In the genomic region with DNA sequence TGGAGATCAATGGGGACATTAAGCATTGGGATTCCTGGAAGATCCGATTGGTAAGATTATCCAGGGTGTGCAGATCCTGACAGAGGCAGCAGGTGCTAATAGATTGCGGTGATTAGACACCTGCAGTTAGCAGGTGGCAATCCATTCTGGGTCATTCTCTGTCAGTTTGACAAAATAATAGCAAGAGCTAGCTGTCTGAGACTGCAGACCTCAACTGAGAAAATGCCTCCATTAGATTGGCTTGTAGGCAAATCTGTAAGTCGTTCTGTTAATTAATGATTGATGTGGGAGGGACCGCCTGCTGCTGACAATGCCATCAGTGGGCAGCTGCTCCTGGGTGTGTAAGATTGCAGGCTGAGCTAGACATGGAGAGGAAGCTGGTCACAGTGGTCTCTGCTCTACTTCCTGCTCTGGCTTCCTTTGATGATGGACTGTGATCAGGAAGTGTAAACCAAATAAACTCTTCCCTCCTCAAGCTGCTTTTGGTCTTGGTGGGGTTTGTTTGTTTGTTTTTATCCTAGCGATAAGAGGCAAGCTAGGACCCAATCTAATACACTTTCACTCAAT, we compare ENCODE assay signal across 22 mouse cellular contexts. TPM values are rescaled to one million over a fixed set of nuclear protein-coding genes. Genes with fewer than 3 reads are reported as not detected.
DNase-seq lines count a peak whose midpoint lies in the region; ATAC-seq and TF ChIP-seq lines count a peak whose summit lies in the region.
"Had no signal": no experiment of that assay in that cellular context is flagged by ENCODE, and none has a peak within 500 bp of the region (broad histone marks: within the 10 kb centered on the region; RNA-seq: fewer than 3 reads in every experiment).

No protein-coding gene starts in this region.

- H3K27me3 ChIP-seq in forebrain, embryonic 12.5 days: no peaks in the 10 kb centered on the region
- H3K27me3 ChIP-seq in forebrain, embryonic 15.5 days: no peaks in the 10 kb centered on the region
- no peaks in the 10 kb centered on the region for H3K27me3 ChIP-seq in lung, postnatal 0 days (replicated peaks; ENCODE audit: insufficient read depth, low read length)
- H3K27me3 ChIP-seq: lung, embryonic 15.5 days had no signal

- ATAC-seq in forebrain, embryonic 12.5 days (ENCODE audit: low FRiP score): peak; percentile 33; the same call in 1 of the 2 replicates
- ATAC-seq in forebrain, embryonic 15.5 days (replicated peaks): no peak
- ATAC-seq in lung, postnatal 0 days: peak; percentile 81

- H3K9me3 ChIP-seq in forebrain, embryonic 12.5 days: no peaks in the 10 kb centered on the region
- no peaks in the 10 kb centered on the region for H3K9me3 ChIP-seq in forebrain, embryonic 15.5 days
- no peaks in the 10 kb centered on the region for H3K9me3 ChIP-seq in lung, postnatal 0 days (ENCODE audit: low read length)
- H3K9me3 ChIP-seq: lung, embryonic 15.5 days; midbrain, embryonic 10.5 days had no signal

- no peak for TF ChIP-seq CTCF in lung, postnatal 0 days (IDR thresholded peaks at IDR 0.05)

- H3K36me3 ChIP-seq in forebrain, embryonic 12.5 days (replicated peaks): no peaks in the 10 kb centered on the region
- H3K36me3 ChIP-seq in forebrain, embryonic 15.5 days: no peaks in the 10 kb centered on the region
- no peaks in the 10 kb centered on the region for H3K36me3 ChIP-seq in lung, postnatal 0 days (ENCODE audit: insufficient read depth, low read length)
- H3K36me3 ChIP-seq: lung, embryonic 15.5 days; midbrain, embryonic 10.5 days had no signal

- no peak overlapping the region for H3K4me3 ChIP-seq in forebrain, embryonic 12.5 days (replicated peaks)
- H3K4me3 ChIP-seq in forebrain, embryonic 15.5 days: no peak overlapping the region
- H3K4me3 ChIP-seq in lung, postnatal 0 days (ENCODE audit: low read depth, low read length): no peak overlapping the region
- H3K4me3 ChIP-seq: erythroblast, embryonic 14.5 days; lung, embryonic 15.5 days; midbrain, embryonic 10.5 days had no signal

- H3K27ac ChIP-seq in forebrain, embryonic 12.5 days: no peak overlapping the region
- H3K27ac ChIP-seq in forebrain, embryonic 15.5 days (replicated peaks): no peak overlapping the region
- no peak overlapping the region for H3K27ac ChIP-seq in lung, postnatal 0 days (ENCODE audit: low read length)
- H3K27ac ChIP-seq: lung, embryonic 15.5 days; midbrain, embryonic 10.5 days had no signal

- H3K4me2 ChIP-seq in forebrain, embryonic 12.5 days: no peak overlapping the region
- no peak overlapping the region for H3K4me2 ChIP-seq in forebrain, embryonic 15.5 days (replicated peaks)
- no peak overlapping the region for H3K4me2 ChIP-seq in lung, postnatal 0 days (replicated peaks; ENCODE audit: low read depth, low read length)
- H3K4me2 ChIP-seq: lung, embryonic 15.5 days had no signal

- peak; percentile 62 for DNase-seq in lung, postnatal 0 days (ENCODE audit: low spot score)
- DNase-seq in lung, adult 18-20 months: no peak
- peak; percentile 10 for DNase-seq in lung, postnatal 14 days
- DNase-seq in right cerebral cortex, postnatal 36 days (ENCODE audit: low spot score in 2 of 2): no peak
- DNase-seq in frontal cortex, postnatal 25 days (ENCODE audit: low spot score in 2 of 2): no peak
- DNase-seq in urinary bladder, adult 2 months (ENCODE audit: low spot score): no peak
- DNase-seq: adrenal gland, adult 2 months; cerebellum, postnatal 25 days; gastrocnemius, postnatal 10 days; left cerebral cortex, postnatal 4 days; thymus, adult 2 months had no signal

- no peak overlapping the region for H3K9ac ChIP-seq in forebrain, embryonic 12.5 days
- no peak overlapping the region for H3K9ac ChIP-seq in forebrain, embryonic 15.5 days (replicated peaks)
- no peak overlapping the region for H3K9ac ChIP-seq in lung, postnatal 0 days (replicated peaks; ENCODE audit: low read depth)
- H3K9ac ChIP-seq: lung, embryonic 15.5 days had no signal

- peak; percentile 48 for TF ChIP-seq EP300 in lung, postnatal 0 days (IDR thresholded peaks at IDR 0.05)

- WGBS in forebrain, embryonic 12.5 days: 54% methylated on average over 5 of the region's 5 CpGs
- 60% methylated on average over 5 of the region's 5 CpGs for WGBS in forebrain, embryonic 15.5 days
- WGBS in lung, postnatal 0 days: 41% methylated on average over 5 of the region's 5 CpGs

- H3K4me1 ChIP-seq in forebrain, embryonic 12.5 days: no peaks in the 10 kb centered on the region
- no peaks in the 10 kb centered on the region for H3K4me1 ChIP-seq in forebrain, embryonic 15.5 days
- no peaks in the 10 kb centered on the region for H3K4me1 ChIP-seq in lung, postnatal 0 days (ENCODE audit: insufficient read depth, low read depth, low read length)
- H3K4me1 ChIP-seq: lung, embryonic 15.5 days; midbrain, embryonic 10.5 days had no signal

RNA-seq across cellular contexts. Expression of a gene that starts 6.2 kb away (rescaled TPM):
- polyA plus RNA-seq in forebrain, embryonic 12.5 days (2016; fragmentation: Nextera tagmentation; extraction: Ambion mirVana): 115 and 120 TPM in 2 replicates
- polyA plus RNA-seq in forebrain, embryonic 15.5 days (2015; fragmentation: Nextera tagmentation; extraction: Ambion mirVana): 148 and 149 TPM in 2 replicates
- polyA plus RNA-seq in lung, postnatal 0 days (2015; fragmentation: Nextera tagmentation; extraction: Ambion mirVana): 24.9 and 26.9 TPM in 2 replicates
- polyA plus RNA-seq in urinary bladder, adult 2 months (2012; rRNA removed): 33.4 and 37.7 TPM in 2 replicates

RNA-seq across cellular contexts. Expression of a gene that starts 6.6 kb away (rescaled TPM):
- not detected in 2 replicates for polyA plus RNA-seq in forebrain, embryonic 12.5 days (2016; fragmentation: Nextera tagmentation; extraction: Ambion mirVana)
- polyA plus RNA-seq in forebrain, embryonic 15.5 days (2015; fragmentation: Nextera tagmentation; extraction: Ambion mirVana): not detected in 2 replicates
- not detected in 2 replicates for polyA plus RNA-seq in lung, postnatal 0 days (2015; fragmentation: Nextera tagmentation; extraction: Ambion mirVana)
- not detected in 2 replicates for polyA plus RNA-seq in urinary bladder, adult 2 months (2012; rRNA removed)
- polyA plus RNA-seq: adrenal gland, adult 2 months; embryonic facial prominence, embryonic 11.5 days; erythroblast, embryonic 14.5 days; heart, postnatal 0 days; kidney, embryonic 16.5 days; liver, adult 2 months; lung, embryonic 15.5 days; midbrain, embryonic 10.5 days; neural tube, embryonic 14.5 days; small intestine, adult 2 months; thymus, adult 2 months had no signal

RNA-seq across cellular contexts. Expression of a gene that starts 42.9 kb away (rescaled TPM):
- 8.3 and 8.7 TPM in 2 replicates for polyA plus RNA-seq in forebrain, embryonic 12.5 days (2016; fragmentation: Nextera tagmentation; extraction: Ambion mirVana)
- 2.5 and 3.1 TPM in 2 replicates for polyA plus RNA-seq in forebrain, embryonic 15.5 days (2015; fragmentation: Nextera tagmentation; extraction: Ambion mirVana)
- polyA plus RNA-seq in lung, postnatal 0 days (2015; fragmentation: Nextera tagmentation; extraction: Ambion mirVana): not detected in 2 replicates
- not detected in 2 replicates for polyA plus RNA-seq in urinary bladder, adult 2 months (2012; rRNA removed)
- polyA plus RNA-seq: adrenal gland, adult 2 months; erythroblast, embryonic 14.5 days; heart, postnatal 0 days; kidney, embryonic 16.5 days; liver, adult 2 months; neural tube, embryonic 14.5 days; small intestine, adult 2 months had no signal

RNA-seq across cellular contexts. Expression of a gene that starts 58.7 kb away (rescaled TPM):
- 124 and 130 TPM in 2 replicates for polyA plus RNA-seq in forebrain, embryonic 12.5 days (2016; fragmentation: Nextera tagmentation; extraction: Ambion mirVana)
- 110 and 114 TPM in 2 replicates for polyA plus RNA-seq in forebrain, embryonic 15.5 days (2015; fragmentation: Nextera tagmentation; extraction: Ambion mirVana)
- 37.1 and 39.3 TPM in 2 replicates for polyA plus RNA-seq in lung, postnatal 0 days (2015; fragmentation: Nextera tagmentation; extraction: Ambion mirVana)
- 101 and 110 TPM in 2 replicates for polyA plus RNA-seq in urinary bladder, adult 2 months (2012; rRNA removed)

Comparison
In these comparisons a context has a peak if more than half of its experiments do, and no peak if none do; other contexts are left out.
1. DNase-seq: peak in lung, postnatal 0 days (single experiment) and lung, postnatal 14 days (single experiment); none in lung, adult 18-20 months (0 of 2), right cerebral cortex, postnatal 36 days (0 of 2), frontal cortex, postnatal 25 days (0 of 2) and urinary bladder, adult 2 months (single experiment).